Mouse (Mus musculus) A20 (cell line): ENCODE results near the gene Ttn.

ENCODE experiments used
- DNase-seq: peaks from one replicate; pipeline ENCODE4 v3.0.0-alpha.2; 2011; ENCODE audit warnings: low read depth, low spot score

The Ttn gene

GRCm38 (mm10) chr2:76659419-76659818, 322.9 kb downstream of the Ttn start:
- DNase-seq: no peak

GRCm38 (mm10) chr2:76658551-76658950, 323.8 kb downstream of the Ttn start:
- DNase-seq: no peak

- DNase-seq: no peak
These were observed 326.4 kb downstream of the Ttn start for GRCm38 (mm10) chr2:76655982-76656381.

GRCm38 (mm10) chr2:76655444-76655843, 326.9 kb downstream of the Ttn start:
- DNase-seq: no peak

- DNase-seq: no peak
These were observed 327.7 kb downstream of the Ttn start for GRCm38 (mm10) chr2:76654646-76655045.
